Mouse (Mus musculus): Measurements from ENCODE around the gene Adam17.
A peak's percentile ranks its signal among the peaks of the same experiment; 100 is the strongest.
"Not testable (repeated sequence)": the region's sequence is repeated elsewhere in the genome, so short reads cannot be mapped to it uniquely, and the experiment has no call there.

Adam17 gene

DNA sequence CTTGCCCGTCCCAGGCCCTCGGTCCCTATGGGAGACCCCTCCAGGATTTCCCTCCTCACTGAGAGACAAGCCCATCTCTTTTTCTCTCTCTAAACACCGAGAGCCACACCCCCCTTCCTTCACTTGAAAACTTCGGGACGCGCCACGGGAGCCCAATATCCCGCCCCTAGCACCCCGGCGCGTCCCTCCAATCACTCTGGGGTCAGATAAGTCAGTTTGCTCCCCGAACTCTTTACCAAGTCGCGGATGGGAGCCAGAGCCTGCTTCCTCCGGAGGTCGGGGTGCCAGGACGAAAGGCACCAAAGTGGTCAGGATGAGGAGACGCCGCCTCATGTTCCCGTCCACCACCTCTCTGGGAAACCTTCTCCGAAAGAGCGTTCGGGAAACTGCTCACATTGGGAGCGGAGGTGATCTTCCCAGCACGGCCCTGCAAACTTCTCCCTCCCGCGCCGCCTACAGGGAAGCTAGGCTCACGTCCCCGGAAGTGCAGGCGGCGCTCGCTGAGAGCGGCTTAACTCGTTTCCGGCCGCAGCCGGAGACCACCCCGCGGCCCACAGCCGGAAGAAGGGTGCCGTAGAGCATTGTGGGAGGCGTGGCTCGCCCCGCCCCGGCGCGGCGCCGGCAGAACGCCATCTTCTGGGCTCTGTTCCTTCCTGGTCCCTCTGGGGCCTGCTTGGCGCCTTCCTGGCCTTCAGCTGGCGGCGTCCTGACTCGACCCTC, at the start of gene Adam17:
TSS of gene Adam17 (minus strand) at position 533 of the 720 bp plus-strand sequence.
- peak; percentile 96 for DNase-seq

- no peak for DNase-seq
These were observed 45.2 kb upstream of the Adam17 start for GRCm38 (mm10) chr12:21418621-21419131.

- no peak for DNase-seq
These were observed 44.7 kb upstream of the Adam17 start for GRCm38 (mm10) chr12:21418083-21418482.

DNA sequence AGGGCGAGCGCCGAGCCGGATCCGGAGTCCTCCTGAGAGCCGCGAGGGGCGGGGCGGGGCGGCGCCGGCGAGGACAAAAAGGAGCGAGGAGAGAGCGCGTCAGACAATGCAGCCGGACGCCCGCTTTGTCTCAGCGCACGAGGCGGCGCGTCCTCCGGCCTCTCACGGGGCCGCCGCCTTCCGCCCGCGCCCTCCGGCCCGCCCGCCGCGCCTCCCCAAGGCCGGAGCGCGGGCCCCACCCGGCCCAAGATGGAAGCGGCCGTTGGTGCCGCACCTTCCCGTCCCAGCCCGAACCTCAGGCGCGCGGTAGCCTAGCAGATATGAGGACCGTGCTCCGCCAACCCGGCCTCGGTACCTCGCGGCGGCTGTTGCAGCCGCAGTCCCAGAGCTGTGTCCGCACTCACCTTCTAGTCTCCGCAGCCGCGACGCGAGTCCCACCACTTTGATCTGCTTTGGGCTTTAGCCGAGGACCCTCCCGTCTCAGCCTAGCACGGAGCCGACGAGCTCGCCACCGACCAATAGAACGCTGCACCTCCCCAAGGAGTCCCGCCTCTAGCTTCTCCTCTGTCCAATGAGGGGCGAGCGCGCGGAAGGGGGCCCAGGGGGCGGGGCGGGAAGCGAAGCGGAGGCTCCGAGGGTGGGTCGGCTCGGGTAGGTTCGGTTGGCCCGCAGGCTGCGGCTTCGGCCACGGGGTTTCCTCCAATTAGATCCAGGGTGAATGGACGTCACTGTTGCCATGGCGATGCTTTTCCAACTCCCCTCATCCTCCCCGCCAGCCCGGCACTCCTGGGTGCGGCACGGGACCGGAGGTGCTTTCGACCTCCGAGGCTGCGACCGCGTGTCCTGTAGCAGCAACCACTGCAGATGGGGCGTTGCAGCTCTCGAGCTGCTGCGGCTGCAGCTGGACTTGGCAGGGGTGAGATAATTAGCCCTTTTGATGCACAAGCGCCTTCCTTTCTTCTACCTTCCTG, 44.0 kb upstream of the Adam17 start, which contains the start of gene Ywhaq:
TSS of gene Ywhaq (minus strand) at position 538 of the 971 bp plus-strand sequence.
- peak; percentile 98 for DNase-seq

GRCm38 (mm10) chr12:21416506-21416905, 43.1 kb upstream of the Adam17 start:
- DNase-seq = no peak

GRCm38 (mm10) chr12:21410620-21411019, 37.2 kb upstream of the Adam17 start:
- DNase-seq = no peak

DNA sequence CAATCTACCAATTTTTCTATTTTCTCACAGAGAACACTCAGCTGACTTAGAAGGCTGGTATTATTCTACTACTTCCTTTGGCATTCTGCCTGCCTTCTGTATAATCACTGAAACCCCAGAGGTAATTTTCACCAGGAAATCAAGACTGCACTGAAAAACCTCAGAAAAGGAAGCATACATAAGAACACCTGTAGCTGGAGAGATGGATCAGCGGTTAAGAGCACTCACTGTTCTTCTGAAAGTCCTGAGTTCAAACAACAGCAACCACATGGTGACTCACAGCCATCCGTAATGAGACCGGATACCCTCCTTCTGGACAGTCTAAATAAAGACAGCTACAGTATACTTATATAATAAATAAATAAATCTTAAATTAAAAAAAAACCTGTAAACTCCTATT, 36.2 kb upstream of the Adam17 start:
- no peak for DNase-seq

DNA sequence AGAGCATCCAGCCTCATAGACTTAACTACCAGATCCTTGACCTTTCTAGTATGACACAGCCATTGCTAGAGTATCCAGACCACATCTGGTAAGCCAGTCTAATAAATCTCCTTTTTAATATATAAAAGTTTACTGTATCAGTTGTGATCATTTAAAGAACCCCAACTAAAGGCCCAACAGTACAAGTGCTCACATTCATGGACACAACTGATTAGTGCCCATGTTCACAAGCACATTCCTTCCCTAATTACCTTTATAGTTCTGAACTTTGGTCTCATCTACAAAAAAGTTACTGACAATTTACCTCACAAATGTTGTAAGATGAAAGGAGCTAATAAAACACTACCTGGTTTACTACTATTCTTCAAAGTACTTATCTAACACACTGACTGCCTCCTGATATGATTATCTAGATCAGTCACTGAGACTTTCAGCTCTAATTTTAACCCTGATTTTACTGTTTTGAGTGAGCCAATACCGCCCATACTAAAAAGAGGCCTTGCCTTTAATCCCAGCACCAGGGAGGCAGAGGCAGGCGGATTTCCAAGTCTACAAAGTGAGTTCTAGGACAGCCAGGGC, 35.4 kb upstream of the Adam17 start:
- no peak for DNase-seq

- DNase-seq = no peak
These were observed 29.3 kb upstream of the Adam17 start for GRCm38 (mm10) chr12:21402771-21403170.

GRCm38 (mm10) chr12:21386201-21386600, 12.8 kb upstream of the Adam17 start:
- DNase-seq = no peak

DNA sequence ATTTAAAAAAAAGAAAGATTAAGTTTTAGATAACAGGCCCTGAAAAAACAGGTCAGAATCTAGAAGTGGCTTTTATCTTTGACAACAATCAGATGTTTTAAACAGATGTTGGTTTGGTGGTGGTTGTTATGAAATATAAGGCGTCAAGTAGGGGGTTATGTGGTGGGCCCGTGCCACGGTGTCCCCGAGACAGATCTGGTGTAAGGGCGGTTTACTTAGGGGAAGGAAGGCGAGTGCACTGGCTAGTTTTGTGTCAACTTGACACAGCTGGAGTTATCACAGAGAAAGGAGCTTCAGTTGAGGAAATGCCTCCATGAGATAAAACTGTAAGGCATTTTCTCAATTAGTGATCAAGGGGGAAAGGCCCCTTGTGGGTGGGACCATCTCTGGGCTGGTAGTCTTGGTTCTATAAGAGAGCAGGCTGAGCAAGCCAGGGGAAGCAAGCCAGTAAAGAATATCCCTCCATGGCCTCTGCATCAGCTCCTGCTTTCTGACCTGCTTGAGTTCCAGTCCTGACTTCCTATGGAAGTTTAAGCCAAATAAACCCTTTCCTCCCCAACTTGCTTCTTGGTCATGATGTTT, 5.4 kb upstream of the Adam17 start:
- DNase-seq = not testable (repeated sequence)

DNA sequence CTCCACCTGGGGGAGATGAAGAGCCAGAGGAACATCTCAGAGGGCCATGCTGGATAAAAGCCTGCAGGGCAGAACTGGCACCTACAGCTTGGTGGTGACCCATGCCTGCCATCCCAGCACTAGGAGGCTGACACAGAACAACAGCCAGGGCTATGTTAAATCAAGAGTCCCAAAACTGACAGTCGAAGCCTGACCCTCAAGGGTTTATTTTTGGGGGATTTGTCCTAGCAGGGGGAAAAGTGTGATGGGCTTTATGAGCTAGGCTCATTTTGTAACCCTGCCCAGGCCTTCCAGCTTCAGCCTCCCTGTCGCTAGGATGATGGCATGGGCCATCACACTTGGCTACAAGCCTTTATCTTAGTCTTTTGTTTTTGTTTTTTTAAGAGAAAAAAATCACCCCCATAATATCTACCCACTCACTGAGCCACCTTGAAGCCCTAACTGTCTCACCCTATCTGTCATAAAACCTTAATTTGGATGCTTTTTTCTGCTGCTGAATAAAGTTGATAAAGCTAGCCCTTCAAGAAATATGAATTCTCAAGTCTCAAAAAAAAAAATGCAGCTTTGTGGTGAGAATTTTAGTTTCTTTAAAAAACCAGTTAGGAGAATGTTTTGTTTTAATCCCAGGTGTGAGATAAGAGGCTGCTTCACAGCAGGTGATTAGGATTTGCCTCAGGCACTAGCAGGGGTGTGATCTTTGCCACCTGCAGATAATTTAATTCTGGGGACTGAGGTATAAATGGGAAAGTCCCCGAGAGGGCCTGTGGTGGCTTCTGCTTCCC, 2.1 kb upstream of the Adam17 start:
- DNase-seq = no peak

- DNase-seq = no peak
These were observed 516 bp upstream of the Adam17 start for GRCm38 (mm10) chr12:21373820-21374475.

DNA sequence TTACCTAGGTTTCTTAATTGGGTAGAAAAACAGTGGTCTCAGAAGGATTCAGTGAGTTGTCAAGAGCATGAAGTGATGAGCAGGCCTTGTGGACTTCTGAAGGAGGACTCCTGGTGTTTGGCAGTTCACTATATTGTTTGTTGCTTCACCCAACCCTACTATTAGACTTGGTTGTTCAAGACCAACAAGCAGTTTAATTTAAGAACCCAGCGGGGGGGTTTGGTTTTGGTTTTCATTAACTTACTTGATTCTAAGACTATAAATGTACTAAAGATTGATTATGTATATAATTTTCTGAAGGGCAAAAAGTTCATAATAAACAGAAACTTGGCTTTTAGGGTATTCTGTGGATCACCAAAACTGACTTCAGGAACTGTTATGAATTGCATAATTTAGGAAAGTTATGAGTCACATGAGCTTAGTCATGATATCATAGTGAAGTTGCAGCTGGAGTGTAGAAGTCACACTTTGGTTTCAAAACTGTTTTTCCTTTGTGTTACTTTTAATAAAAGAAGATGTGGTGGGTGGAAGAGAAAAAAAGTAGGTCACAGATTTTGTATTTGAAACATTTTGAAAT, 3.3 kb downstream of the Adam17 start:
- DNase-seq = no peak

DNA sequence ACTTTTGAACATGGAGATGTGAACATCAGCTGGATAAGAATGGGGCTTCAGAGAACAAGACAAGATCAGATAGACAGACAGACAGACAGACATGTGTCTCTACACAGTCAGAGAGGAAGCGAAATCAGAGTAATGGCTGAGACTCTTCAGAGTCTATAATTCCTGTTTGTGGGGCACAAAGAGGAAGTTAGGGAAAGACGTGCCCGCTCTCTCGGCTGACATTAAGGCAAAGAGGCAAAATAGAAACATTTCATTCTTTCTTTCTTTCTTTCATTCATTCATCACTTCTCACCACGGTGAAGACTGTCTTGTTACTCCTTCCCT, 4.4 kb downstream of the Adam17 start:
- no peak for DNase-seq

DNA sequence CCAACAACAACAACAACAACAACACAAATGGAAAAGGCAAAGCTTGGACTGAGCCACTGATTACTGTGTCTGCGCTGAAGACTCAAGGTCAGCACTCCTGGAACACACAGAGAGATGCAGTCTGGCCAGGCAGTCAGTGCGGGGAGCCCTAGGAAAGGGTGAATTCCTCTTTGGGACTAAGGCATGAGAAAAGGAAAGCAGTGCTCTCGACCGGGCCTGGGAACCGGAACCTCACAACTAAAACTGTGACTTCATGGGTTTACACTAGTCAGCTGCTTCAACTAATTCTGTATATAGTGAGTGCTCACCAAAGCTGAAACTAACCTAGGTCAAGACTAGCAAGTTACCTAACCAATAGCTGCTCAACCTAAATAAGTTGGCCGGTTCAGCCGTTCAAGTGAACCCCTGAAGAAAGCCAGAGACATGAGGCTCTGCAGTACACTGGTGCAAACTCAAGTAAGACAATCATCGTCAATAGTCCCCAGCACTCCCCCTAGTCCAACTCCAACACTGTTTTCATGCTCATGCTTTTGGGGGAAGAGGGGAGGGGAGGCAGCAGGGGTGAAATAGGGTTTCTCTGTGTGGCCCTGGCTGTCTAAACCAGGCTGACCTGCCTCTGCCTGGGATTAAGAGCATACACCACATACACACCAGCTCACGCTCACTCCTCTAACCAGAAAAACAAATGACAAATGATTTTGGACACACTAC, 4.9 kb downstream of the Adam17 start:
- no peak for DNase-seq

- no peak for DNase-seq
These were observed 8.6 kb downstream of the Adam17 start for GRCm38 (mm10) chr12:21364624-21365435.

- DNase-seq = no peak
These were observed 10.2 kb downstream of the Adam17 start for GRCm38 (mm10) chr12:21363195-21363594.

- DNase-seq = no peak
These were observed 10.7 kb downstream of the Adam17 start for GRCm38 (mm10) chr12:21362686-21363085.

DNA sequence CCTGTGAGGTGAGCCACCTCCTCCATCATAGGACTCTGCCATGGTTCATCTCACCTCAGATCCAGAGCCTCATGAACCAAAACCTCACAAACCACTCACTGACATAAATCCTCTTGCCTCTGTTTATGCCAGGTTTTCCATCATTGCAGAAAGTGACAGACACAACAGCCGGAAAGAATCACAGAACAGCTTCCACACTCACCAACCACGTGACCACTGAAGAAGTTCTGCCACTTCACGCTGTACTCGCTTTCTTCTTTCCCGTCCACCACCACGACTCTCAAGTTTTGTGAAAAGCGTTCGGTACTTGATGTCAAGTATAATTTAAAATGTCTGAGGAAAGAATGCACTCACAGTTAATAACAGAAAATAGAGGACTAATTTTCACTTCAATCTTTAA, 19.8 kb downstream of the Adam17 start:
- DNase-seq = no peak

Measured in kidney, adult 11 months (tissue).